Mouse (Mus musculus): Measurements from ENCODE around the gene Gm3417.

GRCm38 (mm10) chr17:14917866-14918265 is 60.7 kb downstream of the Gm3417 start:
- TF ChIP-seq CTCF (IDR thresholded peaks at IDR 0.05; ENCODE audit: control insufficient read depth, insufficient read depth, insufficient replicate concordance, low read depth, low read length) (no peak), POLR2A (IDR thresholded peaks at IDR 0.05; ENCODE audit: control insufficient read depth, low read depth, low read length) (no peak)

Data from testis, adult 2 months (tissue).